Mouse (Mus musculus) hindbrain, embryonic 13.5 days (tissue): ENCODE results near the gene Vapb. TPM values are rescaled to one million over a fixed set of nuclear protein-coding genes. Genes with fewer than 3 reads are reported as not detected.
A peak's percentile ranks its signal among the peaks of the same experiment; 100 is the strongest.
"Not testable (repeated sequence)": the region's sequence is repeated elsewhere in the genome, so short reads cannot be mapped to it uniquely, and the experiment has no call there.

ENCODE experiments used
- ATAC-seq: fragments of 200-750 bp; cut with Nextera tagmentation; 2 replicates; pipeline ENCODE4 v1.8.0; 2017; ENCODE audit warnings: moderate TSS enrichment; ENCODE audit not compliant: low FRiP score
- H3K27ac ChIP-seq: fragments of 300-500 bp; sonication (generic); 2 replicates; pipeline ENCODE4 v1.5.1; 2015; ENCODE audit warnings: inconsistent platforms, mild to moderate bottlenecking, moderate library complexity
- H3K27me3 ChIP-seq: fragments of 300-500 bp; sonication (generic); 2 replicates; pipeline ENCODE4 v1.6.1; 2015; ENCODE audit warnings: mild to moderate bottlenecking, inconsistent platforms
- H3K36me3 ChIP-seq: fragments of 300-500 bp; sonication (generic); 2 replicates; pipeline ENCODE4 v1.6.1; 2015; ENCODE audit warnings: mild to moderate bottlenecking, inconsistent platforms
- H3K4me1 ChIP-seq: fragments of 300-500 bp; sonication (generic); replicated peaks from 2 replicates; pipeline ENCODE4 v1.6.1; 2015; ENCODE audit warnings: inconsistent platforms
- H3K4me2 ChIP-seq: fragments of 300-500 bp; sonication (generic); 2 replicates; pipeline ENCODE4 v1.6.1; 2015; ENCODE audit warnings: inconsistent platforms, mild to moderate bottlenecking, moderate library complexity
- H3K4me3 ChIP-seq: fragments of 300-500 bp; sonication (generic); 2 replicates; pipeline ENCODE4 v1.5.1; 2015; ENCODE audit warnings: mild to moderate bottlenecking, inconsistent platforms
- H3K9ac ChIP-seq: fragments of 300-500 bp; sonication (generic); 2 replicates; pipeline ENCODE4 v1.6.1; 2015; ENCODE audit warnings: mild to moderate bottlenecking, inconsistent platforms
- H3K9me3 ChIP-seq: fragments of 300-500 bp; sonication (generic); 2 replicates; pipeline ENCODE4 v1.6.1; 2016; ENCODE audit warnings: inconsistent platforms
- WGBS: fragments of 180-500 bp; shearing (Covaris S2); methylation state at CpG from one replicate; pipeline ENCODE4 v1.1.7; 2015; 5-methylcytosine and 5-hydroxymethylcytosine counted together
- polyA plus RNA-seq: library from polyadenylated mRNA; unstranded; fragments of >200 nt; fragmentation: Nextera tagmentation; extraction: Ambion mirVana; gene quantifications from 2 replicates; pipeline ENCODE4 v1.2.1, GENCODE M21; 2015

Gene Vapb
- 11.7 and 13.3 TPM in 2 replicates for polyA plus RNA-seq

- 0 out of 2 replicates have a peak, but pooled peaks cover 5% of the 10 kb centered on the region for H3K36me3 ChIP-seq
- peaks cover 39% of the 10 kb centered on the region for H3K4me1 ChIP-seq
- H3K27me3 ChIP-seq: no peaks in the 10 kb centered on the region
- peak within 1 kb of the TSS; percentile 73 for H3K4me3 ChIP-seq
- no peaks in the 10 kb centered on the region for H3K9me3 ChIP-seq
- peak; percentile 95 for ATAC-seq
- WGBS: under 1% methylated on average over 70 of the region's 70 CpGs
- peak within 1 kb of the TSS; percentile 84 for H3K27ac ChIP-seq
- H3K4me2 ChIP-seq: peak within 1 kb of the TSS; percentile 76
- H3K9ac ChIP-seq: peak within 1 kb of the TSS; percentile 88
Measured at GRCm38 (mm10) chr2:173737222-173737989, at the start of gene Vapb. Vapb (plus strand) TSS chr2:173737511.

- Histone ChIP-seq H3K4me3 (no peak overlapping the region), H3K27ac (0 out of 2 replicates have a peak overlapping the region, but pooled peaks have one; percentile 1), H3K36me3 (peaks cover 27% of the 10 kb centered on the region), H3K9ac (no peak overlapping the region), H3K4me2 (no peak overlapping the region), H3K4me1 (peaks cover 18% of the 10 kb centered on the region), H3K27me3 (no peaks in the 10 kb centered on the region), H3K9me3 (no peaks in the 10 kb centered on the region)
- ATAC-seq: no peak
Measured at GRCm38 (mm10) chr2:173689835-173690234, 47.5 kb upstream of the Vapb start.

- no peak overlapping the region for H3K4me2 ChIP-seq
- 85% methylated on average over 6 of the region's 6 CpGs for WGBS
- H3K27ac ChIP-seq: no peak overlapping the region
- ATAC-seq: no peak
- no peaks in the 10 kb centered on the region for H3K9me3 ChIP-seq
- H3K4me1 ChIP-seq: peaks cover 7% of the 10 kb centered on the region
- no peaks in the 10 kb centered on the region for H3K27me3 ChIP-seq
- H3K9ac ChIP-seq: no peak overlapping the region
- peaks cover 38% of the 10 kb centered on the region for H3K36me3 ChIP-seq
- H3K4me3 ChIP-seq: no peak overlapping the region
Measured at GRCm38 (mm10) chr2:173691748-173692147, 45.6 kb upstream of the Vapb start.

- H3K4me1 ChIP-seq: peaks cover 6% of the 10 kb centered on the region; the same call in 1 of the 2 replicates
- no peaks in the 10 kb centered on the region for H3K27me3 ChIP-seq
- no peak overlapping the region for H3K4me2 ChIP-seq
- no peak overlapping the region for H3K4me3 ChIP-seq
- H3K36me3 ChIP-seq: peaks cover 45% of the 10 kb centered on the region
- ATAC-seq: no peak
- H3K9me3 ChIP-seq: no peaks in the 10 kb centered on the region
- H3K9ac ChIP-seq: no peak overlapping the region
- no peak overlapping the region for H3K27ac ChIP-seq
- WGBS: 88% methylated on average over 2 of the region's 2 CpGs
Measured at GRCm38 (mm10) chr2:173692693-173693092, 44.6 kb upstream of the Vapb start.

GRCm38 (mm10) chr2:173698850-173699249 lies 38.5 kb upstream of the Vapb start:
- Histone ChIP-seq H3K9ac (no peak overlapping the region), H3K36me3 (peaks cover 54% of the 10 kb centered on the region), H3K4me3 (no peak overlapping the region), H3K27me3 (no peaks in the 10 kb centered on the region), H3K4me2 (no peak overlapping the region), H3K9me3 (no peaks in the 10 kb centered on the region), H3K27ac (no peak overlapping the region), H3K4me1 (peaks cover 26% of the 10 kb centered on the region)
- WGBS: 96% methylated on average over 3 of the region's 3 CpGs
- no peak for ATAC-seq

- peak; percentile 70 for ATAC-seq
- peak overlapping the region; percentile 82 for H3K27ac ChIP-seq
- H3K4me2 ChIP-seq: no peak overlapping the region
- H3K9ac ChIP-seq: peak overlapping the region; percentile 39; the same call in 1 of the 2 replicates
- no peak overlapping the region for H3K4me3 ChIP-seq
- H3K4me1 ChIP-seq: peaks cover 41% of the 10 kb centered on the region
- 66% methylated on average over 16 of the region's 16 CpGs for WGBS
- no peaks in the 10 kb centered on the region for H3K9me3 ChIP-seq
- no peaks in the 10 kb centered on the region for H3K27me3 ChIP-seq
- peaks cover 40% of the 10 kb centered on the region for H3K36me3 ChIP-seq
Measured at GRCm38 (mm10) chr2:173702096-173702866, 35.0 kb upstream of the Vapb start.

- Histone ChIP-seq H3K27ac (peak overlapping the region; percentile 82), H3K9me3 (no peaks in the 10 kb centered on the region), H3K4me2 (no peak overlapping the region), H3K9ac (no peak overlapping the region), H3K4me3 (no peak overlapping the region), H3K36me3 (peaks cover 38% of the 10 kb centered on the region), H3K27me3 (no peaks in the 10 kb centered on the region), H3K4me1 (peaks cover 41% of the 10 kb centered on the region)
- WGBS: 85% methylated on average over 12 of the region's 12 CpGs
- no peak for ATAC-seq
Measured at GRCm38 (mm10) chr2:173702867-173703237, 34.5 kb upstream of the Vapb start.

- Histone ChIP-seq H3K27me3 (no peaks in the 10 kb centered on the region), H3K9me3 (no peaks in the 10 kb centered on the region), H3K9ac (no peak overlapping the region), H3K4me1 (peaks cover 40% of the 10 kb centered on the region), H3K36me3 (peaks cover 18% of the 10 kb centered on the region), H3K4me3 (no peak overlapping the region), H3K4me2 (no peak overlapping the region), H3K27ac (no peak overlapping the region)
- ATAC-seq: no peak
- WGBS: 78% methylated on average over 15 of the region's 15 CpGs
Measured at GRCm38 (mm10) chr2:173705827-173706551, 31.3 kb upstream of the Vapb start.

GRCm38 (mm10) chr2:173707626-173708025 lies 29.7 kb upstream of the Vapb start:
- H3K4me1 ChIP-seq: peaks cover 34% of the 10 kb centered on the region
- H3K27me3 ChIP-seq, H3K4me3 ChIP-seq, H3K4me2 ChIP-seq, H3K9ac ChIP-seq, H3K27ac ChIP-seq, ATAC-seq, H3K9me3 ChIP-seq: not testable (repeated sequence)
- H3K36me3 ChIP-seq: peaks cover 12% of the 10 kb centered on the region; the same call in 1 of the 2 replicates

- Histone ChIP-seq H3K4me2 (no peak overlapping the region), H3K27me3 (no peaks in the 10 kb centered on the region), H3K9ac (no peak overlapping the region)
Measured at GRCm38 (mm10) chr2:173710193-173710592, 27.1 kb upstream of the Vapb start.

GRCm38 (mm10) chr2:173712656-173713055 lies 24.7 kb upstream of the Vapb start:
- Histone ChIP-seq H3K4me2 (no peak overlapping the region), H3K4me3 (no peak overlapping the region), H3K27ac (peak overlapping the region; percentile 75), H3K9ac (no peak overlapping the region), H3K9me3 (no peaks in the 10 kb centered on the region), H3K4me1 (peaks cover 35% of the 10 kb centered on the region), H3K36me3 (no peaks in the 10 kb centered on the region), H3K27me3 (no peaks in the 10 kb centered on the region)
- ATAC-seq: no peak
- WGBS: 33% methylated on average over 10 of the region's 10 CpGs

More at GRCm38 (mm10) chr2:173710193-173710592, 27.1 kb upstream of the Vapb start:
- no peaks in the 10 kb centered on the region for H3K36me3 ChIP-seq
- no peak overlapping the region for H3K4me3 ChIP-seq
- no peak overlapping the region for H3K27ac ChIP-seq
- ATAC-seq: no peak
- H3K4me1 ChIP-seq: peaks cover 42% of the 10 kb centered on the region
- no peaks in the 10 kb centered on the region for H3K9me3 ChIP-seq
- 85% methylated on average over 6 of the region's 6 CpGs for WGBS

GRCm38 (mm10) chr2:173713241-173713640 lies 24.1 kb upstream of the Vapb start:
- H3K9me3 ChIP-seq: no peaks in the 10 kb centered on the region
- no peaks in the 10 kb centered on the region for H3K36me3 ChIP-seq
- ATAC-seq: no peak
- no peak overlapping the region for H3K4me2 ChIP-seq
- H3K27me3 ChIP-seq: no peaks in the 10 kb centered on the region
- no peak overlapping the region for H3K9ac ChIP-seq
- peak overlapping the region; percentile 75 for H3K27ac ChIP-seq
- peaks cover 35% of the 10 kb centered on the region for H3K4me1 ChIP-seq
- WGBS: 72% methylated on average over 4 of the region's 4 CpGs
- no peak overlapping the region for H3K4me3 ChIP-seq
